Mouse (Mus musculus): ENCODE measurements around the gene Polr2b. TPM values are rescaled to one million over a fixed set of nuclear protein-coding genes. Genes with fewer than 3 reads are reported as not detected.

Polr2b gene
- polyA plus RNA-seq, 1 experiment from 2014 or later: 59.8 TPM

- WGBS: 72% methylated on average over 6 of the region's 6 CpGs
- Histone ChIP-seq H3K9ac (ENCODE audit: low read length) (no peak overlapping the region), H3K36me3 (ENCODE audit: control insufficient read depth, insufficient read depth, low read length) (peaks cover 67% of the 10 kb centered on the region), H3K27ac (ENCODE audit: low read depth) (no peak overlapping the region), H3K4me2 (ENCODE audit: low read length) (no peak overlapping the region), H3K4me1 (replicated peaks; ENCODE audit: control insufficient read depth, insufficient read depth, low read length) (no peaks in the 10 kb centered on the region), H3K4me3 (ENCODE audit: low read depth, low read length) (no peak overlapping the region), H3K27me3 (replicated peaks; ENCODE audit: control insufficient read depth, insufficient read depth, low read length) (no peaks in the 10 kb centered on the region), H3K9me3 (ENCODE audit: control insufficient read depth, low read length) (no peaks in the 10 kb centered on the region)
- ATAC-seq (replicated peaks; ENCODE audit: low FRiP score, low TSS enrichment, low read depth) (no peak), DNase-seq (ENCODE audit: low spot score) (peak; percentile 57)
These were observed 22.0 kb upstream of the Polr2b start for GRCm38 (mm10) chr5:77287901-77288300.

- WGBS: 55% methylated on average over 8 of the region's 8 CpGs
- no peak overlapping the region for H3K4me2 ChIP-seq (ENCODE audit: low read length)
- no peak overlapping the region for H3K4me3 ChIP-seq (ENCODE audit: low read depth, low read length)
- DNase-seq (ENCODE audit: low spot score) (no peak), ATAC-seq (replicated peaks; ENCODE audit: low FRiP score, low TSS enrichment, low read depth) (0 out of 2 replicates have a peak, but pooled peaks have one; percentile 43)
- no peak overlapping the region for H3K27ac ChIP-seq (ENCODE audit: low read depth)
- peaks cover 70% of the 10 kb centered on the region for H3K36me3 ChIP-seq (ENCODE audit: control insufficient read depth, insufficient read depth, low read length)
- H3K9ac ChIP-seq (ENCODE audit: low read length): no peak overlapping the region
- no peaks in the 10 kb centered on the region for H3K4me1 ChIP-seq (replicated peaks; ENCODE audit: control insufficient read depth, insufficient read depth, low read length)
- H3K9me3 ChIP-seq (ENCODE audit: control insufficient read depth, low read length): no peaks in the 10 kb centered on the region
- no peaks in the 10 kb centered on the region for H3K27me3 ChIP-seq (replicated peaks; ENCODE audit: control insufficient read depth, insufficient read depth, low read length)
These were observed 20.3 kb upstream of the Polr2b start for GRCm38 (mm10) chr5:77289686-77290085.

GRCm38 (mm10) chr5:77290606-77291005, 19.3 kb upstream of the Polr2b start:
- Histone ChIP-seq H3K9ac (ENCODE audit: low read length) (no peak overlapping the region), H3K4me3 (ENCODE audit: low read depth, low read length) (no peak overlapping the region), H3K36me3 (ENCODE audit: control insufficient read depth, insufficient read depth, low read length) (peaks cover 69% of the 10 kb centered on the region), H3K27me3 (replicated peaks; ENCODE audit: control insufficient read depth, insufficient read depth, low read length) (no peaks in the 10 kb centered on the region), H3K9me3 (ENCODE audit: control insufficient read depth, low read length) (no peaks in the 10 kb centered on the region), H3K4me1 (replicated peaks; ENCODE audit: control insufficient read depth, insufficient read depth, low read length) (no peaks in the 10 kb centered on the region), H3K27ac (ENCODE audit: low read depth) (no peak overlapping the region), H3K4me2 (ENCODE audit: low read length) (no peak overlapping the region)
- DNase-seq (ENCODE audit: low spot score) (no peak), ATAC-seq (replicated peaks; ENCODE audit: low FRiP score, low TSS enrichment, low read depth) (no peak)
- 95% methylated on average over 2 of the region's 2 CpGs for WGBS

GRCm38 (mm10) chr5:77292803-77293522, 17.0 kb upstream of the Polr2b start:
- Histone ChIP-seq H3K9me3 (ENCODE audit: control insufficient read depth, low read length) (no peaks in the 10 kb centered on the region), H3K36me3 (ENCODE audit: control insufficient read depth, insufficient read depth, low read length) (peaks cover 73% of the 10 kb centered on the region), H3K9ac (ENCODE audit: low read length) (no peak overlapping the region), H3K4me1 (replicated peaks; ENCODE audit: control insufficient read depth, insufficient read depth, low read length) (no peaks in the 10 kb centered on the region), H3K4me2 (ENCODE audit: low read length) (no peak overlapping the region), H3K4me3 (ENCODE audit: low read depth, low read length) (no peak overlapping the region), H3K27me3 (replicated peaks; ENCODE audit: control insufficient read depth, insufficient read depth, low read length) (no peaks in the 10 kb centered on the region), H3K27ac (ENCODE audit: low read depth) (no peak overlapping the region)
- 88% methylated on average over 7 of the region's 7 CpGs for WGBS
- ATAC-seq (replicated peaks; ENCODE audit: low FRiP score, low TSS enrichment, low read depth): no peak
- DNase-seq (ENCODE audit: low spot score): no peak

- Histone ChIP-seq H3K9me3 (ENCODE audit: control insufficient read depth, low read length) (no peaks in the 10 kb centered on the region), H3K4me3 (ENCODE audit: low read depth, low read length) (no peak overlapping the region), H3K27ac (ENCODE audit: low read depth) (no peak overlapping the region), H3K36me3 (ENCODE audit: control insufficient read depth, insufficient read depth, low read length) (peaks cover 52% of the 10 kb centered on the region), H3K4me2 (ENCODE audit: low read length) (no peak overlapping the region), H3K9ac (ENCODE audit: low read length) (no peak overlapping the region), H3K4me1 (replicated peaks; ENCODE audit: control insufficient read depth, insufficient read depth, low read length) (no peaks in the 10 kb centered on the region), H3K27me3 (replicated peaks; ENCODE audit: control insufficient read depth, insufficient read depth, low read length) (no peaks in the 10 kb centered on the region)
- WGBS: 89% methylated on average over 2 of the region's 2 CpGs
- DNase-seq (ENCODE audit: low spot score) (no peak), ATAC-seq (replicated peaks; ENCODE audit: low FRiP score, low TSS enrichment, low read depth) (no peak)
These were observed 10.5 kb upstream of the Polr2b start for GRCm38 (mm10) chr5:77299486-77299885.

GRCm38 (mm10) chr5:77301296-77301903, 8.5 kb upstream of the Polr2b start:
- no peak for DNase-seq (ENCODE audit: low spot score)
- H3K36me3 ChIP-seq (ENCODE audit: control insufficient read depth, insufficient read depth, low read length): peaks cover 58% of the 10 kb centered on the region

GRCm38 (mm10) chr5:77307821-77308553, 2.0 kb upstream of the Polr2b start:
- Histone ChIP-seq H3K27me3 (replicated peaks; ENCODE audit: control insufficient read depth, insufficient read depth, low read length) (no peaks in the 10 kb centered on the region), H3K4me3 (ENCODE audit: low read depth, low read length) (peak overlapping the region; percentile 86), H3K4me2 (ENCODE audit: low read length) (peak overlapping the region; percentile 98), H3K9me3 (ENCODE audit: control insufficient read depth, low read length) (no peaks in the 10 kb centered on the region), H3K36me3 (ENCODE audit: control insufficient read depth, insufficient read depth, low read length) (peaks cover 32% of the 10 kb centered on the region), H3K9ac (ENCODE audit: low read length) (peak overlapping the region; percentile 84), H3K27ac (ENCODE audit: low read depth) (no peak overlapping the region), H3K4me1 (replicated peaks; ENCODE audit: control insufficient read depth, insufficient read depth, low read length) (peaks cover 21% of the 10 kb centered on the region)
- WGBS: 84% methylated on average over 5 of the region's 5 CpGs
- ATAC-seq (replicated peaks; ENCODE audit: low FRiP score, low TSS enrichment, low read depth): no peak
- DNase-seq (ENCODE audit: low spot score): no peak

More at GRCm38 (mm10) chr5:77301296-77301903, 8.5 kb upstream of the Polr2b start:
- H3K27ac ChIP-seq (ENCODE audit: low read depth): no peak overlapping the region
- no peak for ATAC-seq (replicated peaks; ENCODE audit: low FRiP score, low TSS enrichment, low read depth)
- no peaks in the 10 kb centered on the region for H3K9me3 ChIP-seq (ENCODE audit: control insufficient read depth, low read length)
- no peak overlapping the region for H3K9ac ChIP-seq (ENCODE audit: low read length)
- H3K4me1 ChIP-seq (replicated peaks; ENCODE audit: control insufficient read depth, insufficient read depth, low read length): no peaks in the 10 kb centered on the region
- no peak overlapping the region for H3K4me2 ChIP-seq (ENCODE audit: low read length)
- H3K4me3 ChIP-seq (ENCODE audit: low read depth, low read length): no peak overlapping the region
- 89% methylated on average over 6 of the region's 6 CpGs for WGBS
- H3K27me3 ChIP-seq (replicated peaks; ENCODE audit: control insufficient read depth, insufficient read depth, low read length): no peaks in the 10 kb centered on the region

GRCm38 (mm10) chr5:77309051-77309906, 668 bp upstream of the Polr2b start:
- peaks cover 40% of the 10 kb centered on the region for H3K36me3 ChIP-seq (ENCODE audit: control insufficient read depth, insufficient read depth, low read length)
- peak overlapping the region; percentile 84 for H3K9ac ChIP-seq (ENCODE audit: low read length)
- peak; percentile 29 for ATAC-seq (replicated peaks; ENCODE audit: low FRiP score, low TSS enrichment, low read depth)
- no peaks in the 10 kb centered on the region for H3K27me3 ChIP-seq (replicated peaks; ENCODE audit: control insufficient read depth, insufficient read depth, low read length)
- DNase-seq (ENCODE audit: low spot score): peak; percentile 89
- H3K27ac ChIP-seq (ENCODE audit: low read depth): no peak overlapping the region; the same call in 1 of the 2 replicates
- peak overlapping the region; percentile 98 for H3K4me2 ChIP-seq (ENCODE audit: low read length)
- under 1% methylated on average over 76 of the region's 76 CpGs for WGBS
- H3K9me3 ChIP-seq (ENCODE audit: control insufficient read depth, low read length): no peaks in the 10 kb centered on the region
- H3K4me3 ChIP-seq (ENCODE audit: low read depth, low read length): peak overlapping the region; percentile 86
- H3K4me1 ChIP-seq (replicated peaks; ENCODE audit: control insufficient read depth, insufficient read depth, low read length): peaks cover 21% of the 10 kb centered on the region

All from intestine, embryonic 14.5 days (tissue).